Mouse (Mus musculus): Measurements from ENCODE around the gene Nt5c3. TPM values are rescaled to one million over a fixed set of nuclear protein-coding genes. Genes with fewer than 3 reads are reported as not detected.
"Not testable (repeated sequence)": the region's sequence is repeated elsewhere in the genome, so short reads cannot be mapped to it uniquely, and the experiment has no call there.

Gene Nt5c3
- total RNA-seq, 2 experiments from 2014 or later = 75.5 to 86.2 TPM

DNA sequence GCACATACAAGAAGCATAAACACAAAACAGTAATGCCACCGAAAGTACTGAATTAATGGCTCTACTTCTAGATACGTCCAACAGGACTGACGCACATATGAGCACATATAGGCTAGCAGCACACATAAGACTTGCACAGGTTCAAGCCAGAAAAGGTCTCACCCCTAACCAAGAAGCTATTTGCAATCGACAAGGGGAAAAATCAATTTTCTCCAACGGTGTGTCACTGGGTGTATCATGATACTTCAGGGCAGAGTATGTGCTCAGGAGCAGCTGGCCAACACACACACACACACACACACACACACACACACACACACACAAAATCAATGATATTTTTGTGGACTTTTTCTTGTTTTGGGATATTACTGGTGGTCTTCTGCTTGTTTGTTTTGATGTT, 18.2 kb downstream of the Nt5c3 start:
- no peak for DNase-seq
- intact Hi-C loops (cut with DNase I) = loop anchor here (5.0 kb wide), 1 partner anchor 98 kb away; no protein-coding TSS in a partner anchor

GRCm38 (mm10) chr6:56904982-56905381, 18.8 kb downstream of the Nt5c3 start:
- intact Hi-C loops (cut with DNase I) = loop anchor here (5.0 kb wide), 1 partner anchor 98 kb away; no protein-coding TSS in a partner anchor
- DNase-seq = no peak

DNA sequence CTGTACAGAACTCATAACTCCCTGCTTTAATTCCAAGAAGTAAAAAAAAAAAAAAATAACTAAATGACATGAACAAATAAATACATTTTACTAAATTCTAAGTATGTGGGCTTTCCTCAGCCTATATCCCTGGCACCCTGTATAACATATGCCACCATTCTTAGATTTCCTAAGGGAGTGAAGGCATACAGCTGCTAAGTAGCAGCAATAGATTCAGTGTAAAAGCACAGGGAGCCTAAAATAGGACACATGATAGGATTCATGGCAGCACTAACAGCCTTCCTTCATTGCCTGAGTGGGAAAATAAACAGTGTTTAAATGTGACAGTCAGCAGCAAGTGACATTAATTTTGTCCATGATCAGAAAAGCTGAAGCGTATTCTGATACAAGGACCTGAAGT, 19.4 kb downstream of the Nt5c3 start:
- intact Hi-C loops (cut with DNase I) = no loop called here
- no peak for DNase-seq

DNA sequence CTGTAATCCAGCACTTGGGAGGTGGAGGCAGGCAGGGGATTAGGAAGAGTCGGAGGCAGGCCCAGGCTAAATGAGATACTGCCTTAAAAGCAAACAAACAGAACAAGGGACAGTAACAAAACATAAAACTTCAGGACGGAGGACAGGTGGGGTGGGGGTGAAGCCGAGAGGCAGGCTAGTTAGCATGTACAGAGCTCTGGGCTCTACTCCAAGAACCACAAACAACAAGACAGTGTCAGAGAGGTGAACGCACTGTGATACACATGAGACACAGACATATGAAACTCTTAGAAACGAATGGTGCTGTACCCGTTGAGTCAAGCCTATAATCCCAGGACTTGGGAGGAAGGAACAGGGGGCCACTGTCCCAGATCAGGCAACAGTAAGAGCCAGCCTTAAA, 19.9 kb downstream of the Nt5c3 start:
- intact Hi-C loops (cut with DNase I) = no loop called here
- DNase-seq = no peak

GRCm38 (mm10) chr6:56902606-56903520, 20.9 kb downstream of the Nt5c3 start:
- intact Hi-C loops (cut with DNase I) = no loop called here

GRCm38 (mm10) chr6:56901824-56902386, 21.8 kb downstream of the Nt5c3 start:
- intact Hi-C loops (cut with DNase I) = no loop called here
- no peak for DNase-seq

More at GRCm38 (mm10) chr6:56902606-56903520, 20.9 kb downstream of the Nt5c3 start:
- DNase-seq = no peak

GRCm38 (mm10) chr6:56901336-56901735, 22.4 kb downstream of the Nt5c3 start:
- intact Hi-C loops (cut with DNase I) = no loop called here

GRCm38 (mm10) chr6:56899601-56900000, 24.1 kb downstream of the Nt5c3 start:
- DNase-seq = no peak
- intact Hi-C loops (cut with DNase I) = no loop called here

More at GRCm38 (mm10) chr6:56901336-56901735, 22.4 kb downstream of the Nt5c3 start:
- DNase-seq = no peak

DNA sequence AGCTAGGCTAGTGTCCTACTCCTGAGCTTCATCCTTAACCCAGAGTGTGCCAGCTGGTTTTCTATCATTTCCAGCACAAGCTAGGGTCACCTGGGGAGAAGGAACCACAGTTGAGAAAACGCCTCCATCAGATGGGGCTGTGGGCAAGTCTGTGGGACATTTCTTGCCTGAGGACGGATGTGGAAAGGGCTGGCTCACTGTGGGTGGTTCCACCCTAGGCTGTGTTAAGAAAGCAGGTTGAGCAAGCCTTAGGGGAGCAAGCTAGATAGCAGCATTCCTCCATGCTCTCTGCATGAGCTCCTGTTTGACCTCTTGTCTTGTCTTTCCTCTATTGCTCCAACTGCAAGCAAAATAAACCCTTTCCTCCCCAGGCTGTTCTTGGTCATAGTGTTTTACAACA, 33.0 kb downstream of the Nt5c3 start:
- intact Hi-C loops (cut with DNase I) = no loop called here
- DNase-seq = no peak

- intact Hi-C loops (cut with DNase I) = no loop called here
- no peak for DNase-seq
These were observed 35.2 kb downstream of the Nt5c3 start for GRCm38 (mm10) chr6:56888561-56888960.

DNA sequence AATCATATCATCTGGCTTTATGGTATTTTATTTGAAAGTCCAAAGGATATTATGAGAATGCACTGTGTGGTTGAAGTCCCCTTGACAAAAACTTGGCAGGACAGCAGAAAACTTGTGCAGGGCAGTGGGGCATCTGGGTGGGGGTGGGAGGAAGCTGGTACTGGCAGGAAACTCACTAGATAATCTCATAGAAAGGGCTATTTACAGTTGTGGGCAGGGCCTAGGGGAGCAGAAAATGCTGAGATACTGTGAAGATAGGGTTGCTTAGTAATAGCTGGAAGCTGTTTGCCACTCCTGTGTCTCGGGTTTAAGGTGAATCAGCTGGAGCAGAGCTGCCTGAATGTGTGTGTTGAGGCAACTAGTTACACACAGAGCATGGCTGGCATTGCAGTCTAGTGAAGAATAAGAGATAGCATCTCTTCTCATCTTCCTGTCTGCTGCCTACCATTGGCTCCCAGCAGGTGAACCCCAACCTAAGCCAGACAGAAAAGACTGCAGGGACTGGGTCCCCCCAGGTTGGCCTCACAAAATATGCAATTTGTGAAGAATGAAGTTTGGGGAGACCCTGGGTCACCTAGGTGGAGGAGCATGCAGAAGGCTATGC, 44.3 kb downstream of the Nt5c3 start:
- intact Hi-C loops (cut with DNase I) = no loop called here
- DNase-seq = no peak

DNA sequence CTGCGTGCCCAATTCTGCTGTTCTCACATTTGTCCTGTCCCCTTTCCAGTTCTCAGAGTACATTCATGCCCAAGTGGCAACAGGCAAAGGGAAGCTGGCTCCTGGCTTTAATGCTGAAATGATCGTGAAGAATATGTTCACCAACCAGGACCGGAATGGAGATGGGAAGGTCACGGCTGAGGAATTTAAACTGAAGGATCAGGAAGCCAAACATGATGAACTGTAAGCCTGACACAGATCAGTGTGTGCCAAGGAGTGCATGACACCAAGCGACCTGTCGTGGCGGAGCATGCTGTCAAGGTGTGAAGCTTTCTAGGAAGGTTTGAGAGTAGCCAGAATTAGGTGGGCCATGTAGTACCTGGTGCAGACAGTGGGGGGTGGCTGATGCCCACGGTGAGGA, 45.7 kb downstream of the Nt5c3 start:
- DNase-seq = no peak
- intact Hi-C loops (cut with DNase I) = no loop called here

- intact Hi-C loops (cut with DNase I) = no loop called here
- DNase-seq = no peak
These were observed 46.9 kb downstream of the Nt5c3 start for GRCm38 (mm10) chr6:56876870-56877269.

DNA sequence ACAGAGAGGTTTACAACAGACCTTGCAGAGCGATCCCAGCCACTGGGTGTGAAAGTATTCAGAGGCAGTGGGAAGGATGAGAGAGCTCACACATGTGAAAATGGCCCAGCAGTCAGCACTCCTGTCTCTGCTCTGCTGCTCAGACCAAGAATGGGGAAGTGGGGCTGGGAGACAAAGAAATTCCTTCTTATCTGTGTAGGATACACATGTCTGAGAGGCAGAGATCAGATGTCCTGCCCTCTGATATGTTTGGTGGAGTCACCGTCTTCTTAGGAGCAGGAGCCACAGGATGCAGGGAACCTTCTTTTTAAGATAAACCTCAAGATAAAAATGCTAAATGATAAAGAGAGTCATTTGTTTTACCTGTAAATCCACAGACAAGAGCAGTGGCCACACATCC, 53.7 kb downstream of the Nt5c3 start:
- intact Hi-C loops (cut with DNase I) = no loop called here
- DNase-seq = no peak

DNA sequence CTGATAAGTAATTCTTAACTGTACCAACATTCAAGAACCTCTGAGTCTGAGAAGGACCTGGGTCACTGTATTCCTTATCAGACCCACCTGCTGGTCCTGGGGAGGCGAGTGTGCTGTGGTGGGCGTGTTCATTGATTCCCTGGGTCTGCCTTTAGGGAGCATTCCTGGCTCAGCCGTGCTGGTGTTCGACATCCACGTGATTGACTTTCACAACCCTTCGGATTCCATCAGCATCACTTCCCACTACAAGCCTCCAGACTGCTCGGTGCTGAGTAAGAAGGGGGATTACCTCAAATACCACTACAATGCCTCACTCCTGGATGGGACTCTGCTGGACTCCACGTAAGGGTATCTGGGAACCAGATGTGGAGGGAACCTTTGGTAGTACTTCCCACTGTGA, 55.2 kb downstream of the Nt5c3 start:
- intact Hi-C loops (cut with DNase I) = no loop called here
- DNase-seq = no peak

GRCm38 (mm10) chr6:56866899-56867298, 56.8 kb downstream of the Nt5c3 start:
- DNase-seq; intact Hi-C loops (cut with DNase I): not testable (repeated sequence)

DNA sequence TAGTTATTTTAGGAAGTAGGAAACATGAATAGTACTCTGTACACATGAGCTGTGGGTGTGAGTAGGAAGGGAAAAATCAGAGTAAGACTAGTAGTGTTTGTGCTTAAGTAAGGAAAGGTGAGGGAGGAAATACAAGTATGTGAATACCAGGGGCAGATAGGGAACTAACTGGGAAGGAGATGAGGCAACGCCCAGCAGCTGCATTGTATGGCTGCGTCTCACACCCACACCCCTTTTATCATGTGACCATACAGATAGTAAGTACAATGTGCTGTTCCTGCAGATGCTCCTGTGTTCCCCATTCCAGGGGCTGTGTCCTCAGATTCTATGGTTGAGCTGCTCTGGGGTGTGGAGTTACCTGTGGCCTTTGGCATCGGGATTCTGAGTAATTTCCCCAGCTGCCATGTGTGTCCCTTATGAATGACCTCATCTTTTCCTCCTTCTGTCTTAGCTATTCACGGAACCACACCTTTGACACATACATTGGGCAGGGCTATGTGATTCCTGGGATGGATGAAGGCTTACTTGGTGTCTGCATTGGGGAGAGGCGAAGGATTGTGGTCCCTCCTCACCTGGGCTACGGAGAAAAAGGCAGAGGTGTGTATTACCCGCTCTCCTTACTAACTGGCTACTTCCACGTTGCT, 63.4 kb downstream of the Nt5c3 start:
- intact Hi-C loops (cut with DNase I) = no loop called here

GRCm38 (mm10) chr6:56856748-56857147, 67.0 kb downstream of the Nt5c3 start:
- intact Hi-C loops (cut with DNase I) = no loop called here
- DNase-seq = no peak

More for the DNA sequence above, 63.4 kb downstream of the Nt5c3 start:
- DNase-seq = no peak

DNA sequence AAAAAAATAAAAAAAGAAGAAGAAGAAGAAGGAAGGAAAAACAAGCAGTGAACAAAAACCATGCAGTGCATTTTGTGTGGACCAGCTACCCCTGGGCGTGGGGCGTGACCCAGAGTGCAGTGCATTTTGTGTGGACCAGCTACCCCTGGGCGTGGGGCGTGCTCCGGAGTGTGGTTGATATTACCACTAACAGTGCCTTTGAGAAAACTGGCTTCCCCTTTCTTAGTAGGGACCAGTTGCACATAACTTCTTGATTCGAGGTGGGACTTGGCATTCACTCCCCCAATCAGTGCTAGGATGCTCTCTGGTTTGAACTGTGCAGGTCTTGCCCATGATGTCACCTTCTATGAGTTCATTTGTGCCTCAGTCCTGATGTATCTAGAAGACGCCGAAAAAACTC, 68.9 kb downstream of the Nt5c3 start:
- DNase-seq = no peak
- intact Hi-C loops (cut with DNase I) = no loop called here

GRCm38 (mm10) chr6:56850315-56850714, 73.4 kb downstream of the Nt5c3 start:
- intact Hi-C loops (cut with DNase I) = no loop called here
- no peak for DNase-seq

- DNase-seq = no peak
- intact Hi-C loops (cut with DNase I) = no loop called here
These were observed 74.8 kb downstream of the Nt5c3 start for GRCm38 (mm10) chr6:56848974-56849373.

All from left cerebral cortex, postnatal 4 days (tissue).